Mouse (Mus musculus) liver, embryonic 13.5 days (tissue): Measurements from ENCODE around the gene Dock8. TPM values are rescaled to one million over a fixed set of nuclear protein-coding genes. Genes with fewer than 3 reads are reported as not detected.

Experiments used
- ATAC-seq: fragments of 200-750 bp; cut with Nextera tagmentation; 2 replicates; pipeline ENCODE4 v1.8.0; 2017; ENCODE audit warnings: low read depth, mild to moderate bottlenecking, moderate number of reproducible peaks, moderate library complexity
- DNase-seq: peaks from one replicate; pipeline ENCODE4 v3.0.0; 2022
- H3K27ac ChIP-seq: fragments of 300-500 bp; sonication (generic); 2 replicates; pipeline ENCODE4 v1.5.1; 2015; ENCODE audit warnings: moderate library complexity, mild to moderate bottlenecking, inconsistent platforms
- H3K27me3 ChIP-seq: fragments of 300-500 bp; sonication (generic); 2 replicates; pipeline ENCODE4 v1.6.1; 2015; ENCODE audit warnings: mild to moderate bottlenecking, inconsistent platforms
- H3K36me3 ChIP-seq: fragments of 300-500 bp; sonication (generic); 2 replicates; pipeline ENCODE4 v1.6.1; 2015; ENCODE audit warnings: mild to moderate bottlenecking, inconsistent platforms
- H3K4me1 ChIP-seq: fragments of 300-500 bp; sonication (generic); replicated peaks from 2 replicates; pipeline ENCODE4 v1.6.1; 2015; ENCODE audit warnings: inconsistent platforms
- H3K4me2 ChIP-seq: fragments of 300-500 bp; sonication (generic); 2 replicates; pipeline ENCODE4 v1.6.1; 2015; ENCODE audit warnings: inconsistent platforms, mild to moderate bottlenecking, moderate library complexity
- H3K4me3 ChIP-seq: fragments of 300-500 bp; sonication (generic); replicated peaks from 2 replicates; pipeline ENCODE4 v1.5.1; 2015; ENCODE audit warnings: mild to moderate bottlenecking, inconsistent platforms
- H3K9ac ChIP-seq: fragments of 300-500 bp; sonication (generic); 2 replicates; pipeline ENCODE4 v1.6.1; 2015; ENCODE audit warnings: mild to moderate bottlenecking, inconsistent platforms
- H3K9me3 ChIP-seq: fragments of 300-500 bp; sonication (generic); replicated peaks from 2 replicates; pipeline ENCODE4 v1.6.1; 2016; ENCODE audit warnings: inconsistent platforms
- WGBS: fragments of 180-500 bp; shearing (Covaris S2); methylation state at CpG from one replicate; pipeline ENCODE4 v1.1.7; 2015; ENCODE audit not compliant: insufficient replicate concordance; 5-methylcytosine and 5-hydroxymethylcytosine counted together
- polyA plus RNA-seq: library from polyadenylated mRNA; unstranded; fragments of >200 nt; fragmentation: Nextera tagmentation; extraction: Ambion mirVana; gene quantifications from 2 replicates; pipeline ENCODE4 v1.2.1, GENCODE M21; 2015

Dock8 gene
- polyA plus RNA-seq, 1 experiment from 2014 or later, result 6.7 TPM

- no peak overlapping the region for H3K9ac ChIP-seq
- H3K36me3 ChIP-seq, result peaks cover 25% of the 10 kb centered on the region
- no peak overlapping the region for H3K4me3 ChIP-seq
- ATAC-seq, result no peak
- H3K4me1 ChIP-seq, result no peaks in the 10 kb centered on the region
- no peak overlapping the region for H3K27ac ChIP-seq
- DNase-seq, result no peak
- 73% methylated on average over 5 of the region's 5 CpGs for WGBS
- H3K27me3 ChIP-seq, result no peaks in the 10 kb centered on the region
- no peaks in the 10 kb centered on the region for H3K9me3 ChIP-seq
- no peak overlapping the region for H3K4me2 ChIP-seq
These were observed 124.1 kb downstream of the Dock8 start for GRCm38 (mm10) chr19:25123461-25123860.

GRCm38 (mm10) chr19:25132322-25132721, 133.0 kb downstream of the Dock8 start:
- 39% methylated on average over 4 of the region's 4 CpGs for WGBS
- Histone ChIP-seq H3K9ac (no peak overlapping the region), H3K4me2 (no peak overlapping the region), H3K4me1 (peaks cover 12% of the 10 kb centered on the region), H3K27me3 (no peaks in the 10 kb centered on the region), H3K4me3 (no peak overlapping the region), H3K36me3 (peaks cover 18% of the 10 kb centered on the region), H3K9me3 (no peaks in the 10 kb centered on the region), H3K27ac (no peak overlapping the region)
- ATAC-seq (no peak), DNase-seq (no peak)

- H3K36me3 ChIP-seq, result peaks cover 18% of the 10 kb centered on the region
- no peak overlapping the region for H3K4me3 ChIP-seq
- no peak overlapping the region for H3K9ac ChIP-seq
- WGBS, result 34% methylated on average over 2 of the region's 2 CpGs
- no peaks in the 10 kb centered on the region for H3K27me3 ChIP-seq
- DNase-seq (no peak), ATAC-seq (no peak)
- no peak overlapping the region for H3K4me2 ChIP-seq
- peaks cover 12% of the 10 kb centered on the region for H3K4me1 ChIP-seq
- H3K27ac ChIP-seq, result no peak overlapping the region
- H3K9me3 ChIP-seq, result no peaks in the 10 kb centered on the region
These were observed 134.6 kb downstream of the Dock8 start for GRCm38 (mm10) chr19:25133959-25134358.

- 32% methylated on average over 1 of the region's 1 CpGs for WGBS
- no peak overlapping the region for H3K27ac ChIP-seq
- no peak overlapping the region for H3K4me2 ChIP-seq
- no peak overlapping the region for H3K9ac ChIP-seq
- H3K4me1 ChIP-seq, result peaks cover 12% of the 10 kb centered on the region
- no peaks in the 10 kb centered on the region for H3K27me3 ChIP-seq
- ATAC-seq, result peak; percentile 45; the same call in 1 of the 2 replicates
- peaks cover 33% of the 10 kb centered on the region for H3K36me3 ChIP-seq
- H3K4me3 ChIP-seq, result no peak overlapping the region
- no peaks in the 10 kb centered on the region for H3K9me3 ChIP-seq
- no peak for DNase-seq
These were observed 136.8 kb downstream of the Dock8 start for GRCm38 (mm10) chr19:25136171-25136570.

- H3K4me2 ChIP-seq, result no peak overlapping the region
- H3K27ac ChIP-seq, result no peak overlapping the region
- no peak for DNase-seq
- no peak for ATAC-seq
- H3K36me3 ChIP-seq, result peaks cover 29% of the 10 kb centered on the region
- no peaks in the 10 kb centered on the region for H3K27me3 ChIP-seq
- no peak overlapping the region for H3K4me3 ChIP-seq
- no peaks in the 10 kb centered on the region for H3K9me3 ChIP-seq
- H3K4me1 ChIP-seq, result peaks cover 12% of the 10 kb centered on the region
- H3K9ac ChIP-seq, result no peak overlapping the region
- 53% methylated on average over 16 of the region's 16 CpGs for WGBS
These were observed 138.8 kb downstream of the Dock8 start for GRCm38 (mm10) chr19:25137907-25138820.

GRCm38 (mm10) chr19:25144110-25145028, 145.0 kb downstream of the Dock8 start:
- Histone ChIP-seq H3K4me1 (no peaks in the 10 kb centered on the region), H3K36me3 (peaks cover 32% of the 10 kb centered on the region), H3K9ac (no peak overlapping the region), H3K27ac (no peak overlapping the region), H3K27me3 (no peaks in the 10 kb centered on the region), H3K4me3 (no peak overlapping the region), H3K4me2 (no peak overlapping the region), H3K9me3 (no peaks in the 10 kb centered on the region)
- ATAC-seq, result no peak
- DNase-seq, result no peak
- WGBS, result 68% methylated on average over 17 of the region's 17 CpGs

GRCm38 (mm10) chr19:25145116-25145515, 145.8 kb downstream of the Dock8 start:
- Histone ChIP-seq H3K27me3 (no peaks in the 10 kb centered on the region), H3K4me2 (no peak overlapping the region), H3K9me3 (no peaks in the 10 kb centered on the region), H3K9ac (no peak overlapping the region), H3K36me3 (peaks cover 30% of the 10 kb centered on the region), H3K4me3 (no peak overlapping the region), H3K4me1 (no peaks in the 10 kb centered on the region), H3K27ac (no peak overlapping the region)
- WGBS, result 81% methylated on average over 5 of the region's 5 CpGs
- DNase-seq (no peak), ATAC-seq (no peak)

GRCm38 (mm10) chr19:25146122-25146521, 146.8 kb downstream of the Dock8 start:
- no peak for DNase-seq
- no peak for ATAC-seq
- Histone ChIP-seq H3K27me3 (no peaks in the 10 kb centered on the region), H3K4me2 (no peak overlapping the region), H3K9ac (no peak overlapping the region), H3K36me3 (peaks cover 20% of the 10 kb centered on the region), H3K4me3 (no peak overlapping the region), H3K9me3 (no peaks in the 10 kb centered on the region), H3K27ac (no peak overlapping the region), H3K4me1 (no peaks in the 10 kb centered on the region)
- 74% methylated on average over 4 of the region's 4 CpGs for WGBS

GRCm38 (mm10) chr19:25149788-25150187, 150.5 kb downstream of the Dock8 start:
- no peaks in the 10 kb centered on the region for H3K9me3 ChIP-seq
- no peak overlapping the region for H3K9ac ChIP-seq
- H3K4me1 ChIP-seq, result no peaks in the 10 kb centered on the region
- ATAC-seq (no peak), DNase-seq (no peak)
- no peak overlapping the region for H3K4me3 ChIP-seq
- H3K36me3 ChIP-seq, result peaks cover 13% of the 10 kb centered on the region; the same call in 1 of the 2 replicates
- no peak overlapping the region for H3K27ac ChIP-seq
- 78% methylated on average over 8 of the region's 8 CpGs for WGBS
- H3K4me2 ChIP-seq, result no peak overlapping the region
- no peaks in the 10 kb centered on the region for H3K27me3 ChIP-seq

GRCm38 (mm10) chr19:25154506-25155178, 155.3 kb downstream of the Dock8 start:
- Histone ChIP-seq H3K9ac (no peak overlapping the region), H3K4me3 (no peak overlapping the region), H3K27ac (no peak overlapping the region), H3K36me3 (peaks cover 33% of the 10 kb centered on the region), H3K9me3 (no peaks in the 10 kb centered on the region), H3K4me2 (no peak overlapping the region), H3K4me1 (no peaks in the 10 kb centered on the region), H3K27me3 (no peaks in the 10 kb centered on the region)
- no peak for ATAC-seq
- DNase-seq, result no peak
- WGBS, result 79% methylated on average over 7 of the region's 7 CpGs

GRCm38 (mm10) chr19:25155250-25155649, 155.9 kb downstream of the Dock8 start:
- H3K27me3 ChIP-seq, result no peaks in the 10 kb centered on the region
- 84% methylated on average over 7 of the region's 7 CpGs for WGBS
- H3K9ac ChIP-seq, result no peak overlapping the region
- H3K9me3 ChIP-seq, result no peaks in the 10 kb centered on the region
- H3K4me1 ChIP-seq, result no peaks in the 10 kb centered on the region
- ATAC-seq, result no peak
- no peak overlapping the region for H3K4me3 ChIP-seq
- H3K27ac ChIP-seq, result no peak overlapping the region
- H3K36me3 ChIP-seq, result peaks cover 34% of the 10 kb centered on the region
- no peak overlapping the region for H3K4me2 ChIP-seq
- DNase-seq, result no peak
